ENCODE assay signal across 8 mouse cellular contexts in the genomic region with DNA sequence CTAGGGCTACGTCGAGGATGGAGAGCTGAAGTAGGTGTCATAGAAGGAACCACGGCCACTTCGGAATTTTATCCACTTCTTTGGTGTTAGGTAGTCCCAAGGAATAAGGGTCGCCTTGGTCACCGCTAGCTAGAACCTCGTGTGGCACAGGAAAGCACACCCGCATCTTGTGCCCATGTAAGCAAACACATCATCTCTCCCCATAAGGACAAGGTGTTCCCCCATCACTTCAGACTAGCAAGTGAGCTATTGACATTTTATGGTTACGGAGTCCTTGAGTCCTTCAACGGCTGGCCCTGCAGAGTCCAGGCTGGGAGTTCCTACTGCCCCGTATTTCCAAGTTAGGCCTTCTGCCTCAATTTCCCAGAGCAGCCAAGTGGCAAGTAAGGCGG. TPM values are rescaled to one million over a fixed set of nuclear protein-coding genes. Genes with fewer than 3 reads are reported as not detected.
DNase-seq lines count a peak whose midpoint lies in the region; ATAC-seq and TF ChIP-seq lines count a peak whose summit lies in the region.
"Had no signal": no experiment of that assay in that cellular context is flagged by ENCODE, and none has a peak within 500 bp of the region (broad histone marks: within the 10 kb centered on the region; RNA-seq: fewer than 3 reads in every experiment).

No protein-coding gene starts in this region.

- no peak for TF ChIP-seq POLR2A in limb, embryonic 14.5 days (IDR thresholded peaks at IDR 0.05; ENCODE audit: borderline replicate concordance, extremely low read depth, insufficient read depth, insufficient read length)

- peak; percentile 24; the same call in 1 of the 2 replicates for ATAC-seq in lung, postnatal 0 days
- no peak for ATAC-seq in limb, embryonic 14.5 days (ENCODE audit: low FRiP score, low read depth)
- no peak for ATAC-seq in stomach, embryonic 15.5 days (ENCODE audit: insufficient read depth, low FRiP score, low read depth)
- ATAC-seq in cerebellum, adult (ENCODE audit: insufficient number of reproducible peaks, low FRiP score, low TSS enrichment) = no peak

- H3K4me2 ChIP-seq in lung, postnatal 0 days (replicated peaks; ENCODE audit: low read depth, low read length) = peak overlapping the region; percentile 68
- H3K4me2 ChIP-seq in limb, embryonic 14.5 days (replicated peaks; ENCODE audit: low read depth, low read length, severe bottlenecking) = peak overlapping the region; percentile 82
- H3K4me2 ChIP-seq in stomach, embryonic 15.5 days = peak overlapping the region; percentile 87

- no peaks in the 10 kb centered on the region for H3K9me3 ChIP-seq in lung, postnatal 0 days (ENCODE audit: low read length)
- H3K9me3 ChIP-seq in forebrain, embryonic 10.5 days = no peaks in the 10 kb centered on the region
- H3K9me3 ChIP-seq in limb, embryonic 14.5 days (ENCODE audit: control insufficient read depth, low read length) = no peaks in the 10 kb centered on the region
- H3K9me3 ChIP-seq in stomach, embryonic 15.5 days = no peaks in the 10 kb centered on the region

- peaks cover 4% of the 10 kb centered on the region; the same call in 1 of the 2 replicates for H3K36me3 ChIP-seq in lung, postnatal 0 days (ENCODE audit: insufficient read depth, low read length)
- H3K36me3 ChIP-seq in forebrain, embryonic 10.5 days (replicated peaks) = no peaks in the 10 kb centered on the region
- 0 out of 2 replicates have a peak, but pooled peaks cover 8% of the 10 kb centered on the region for H3K36me3 ChIP-seq in limb, embryonic 14.5 days (ENCODE audit: control insufficient read depth, insufficient read depth, low read length)
- H3K36me3 ChIP-seq in stomach, embryonic 15.5 days = no peaks in the 10 kb centered on the region

- peak; percentile 63 for DNase-seq in lung, postnatal 0 days (ENCODE audit: low spot score)
- DNase-seq in lung, postnatal 36 days = no peak
- DNase-seq in forebrain, embryonic 10.5 days (ENCODE audit: extremely low spot score, low spot score) = no peak
- no peak for DNase-seq in limb, embryonic 14.5 days (ENCODE audit: low spot score)
- no peak for DNase-seq in gastrocnemius, postnatal 25 days

- H3K4me1 ChIP-seq in lung, postnatal 0 days (ENCODE audit: insufficient read depth, low read depth, low read length) = peaks cover 20% of the 10 kb centered on the region
- H3K4me1 ChIP-seq in forebrain, embryonic 10.5 days = peaks cover 34% of the 10 kb centered on the region
- H3K4me1 ChIP-seq in limb, embryonic 14.5 days (ENCODE audit: control insufficient read depth, insufficient read depth, low read length) = peaks cover 10% of the 10 kb centered on the region; the same call in 1 of the 2 replicates
- H3K4me1 ChIP-seq in stomach, embryonic 15.5 days = peaks cover 17% of the 10 kb centered on the region; the same call in 1 of the 2 replicates

- TF ChIP-seq CTCF in lung, postnatal 0 days (IDR thresholded peaks at IDR 0.05) = no peak

- H3K27me3 ChIP-seq in lung, postnatal 0 days (replicated peaks; ENCODE audit: insufficient read depth, low read length) = no peaks in the 10 kb centered on the region
- peaks cover 68% of the 10 kb centered on the region for H3K27me3 ChIP-seq in forebrain, embryonic 10.5 days (ENCODE audit: poor library complexity, severe bottlenecking)
- H3K27me3 ChIP-seq in limb, embryonic 14.5 days (ENCODE audit: control insufficient read depth, insufficient read depth, low read length) = no peaks in the 10 kb centered on the region
- no peaks in the 10 kb centered on the region for H3K27me3 ChIP-seq in stomach, embryonic 15.5 days (replicated peaks)

- H3K9ac ChIP-seq in lung, postnatal 0 days (replicated peaks; ENCODE audit: low read depth) = 0 out of 2 replicates have a peak overlapping the region, but pooled peaks have one; percentile 92
- H3K9ac ChIP-seq in limb, embryonic 14.5 days (ENCODE audit: low read depth, low read length, severe bottlenecking) = no peak overlapping the region
- H3K9ac ChIP-seq in stomach, embryonic 15.5 days = no peak overlapping the region

- whole genome bisulfite sequencing in lung, postnatal 0 days = 46% methylated on average over 12 of the region's 12 CpGs
- 58% methylated on average over 12 of the region's 12 CpGs for WGBS in forebrain, embryonic 10.5 days
- WGBS in limb, embryonic 14.5 days = 55% methylated on average over 12 of the region's 12 CpGs
- 59% methylated on average over 12 of the region's 12 CpGs for WGBS in stomach, embryonic 15.5 days

- peak; percentile 59; the same call in 1 of the 2 replicates for TF ChIP-seq EP300 in lung, postnatal 0 days (IDR thresholded peaks at IDR 0.05)

- H3K4me3 ChIP-seq in lung, postnatal 0 days (ENCODE audit: low read depth, low read length) = peak overlapping the region; percentile 82; the same call in 1 of the 2 replicates
- H3K4me3 ChIP-seq in forebrain, embryonic 10.5 days = peak overlapping the region; percentile 67
- H3K4me3 ChIP-seq in limb, embryonic 14.5 days (replicated peaks; ENCODE audit: low read length) = peak overlapping the region; percentile 77
- H3K4me3 ChIP-seq in stomach, embryonic 15.5 days (replicated peaks) = peak overlapping the region; percentile 92

- peak overlapping the region; percentile 98 for H3K27ac ChIP-seq in lung, postnatal 0 days (ENCODE audit: low read length)
- H3K27ac ChIP-seq in forebrain, embryonic 10.5 days = peak overlapping the region; percentile 79; the same call in 1 of the 2 replicates
- H3K27ac ChIP-seq in limb, embryonic 14.5 days (replicated peaks; ENCODE audit: low read depth, low read length) = no peak overlapping the region
- peak overlapping the region; percentile 40; the same call in 1 of the 2 replicates for H3K27ac ChIP-seq in stomach, embryonic 15.5 days

RNA-seq across cellular contexts. Expression of a gene that starts 0.6 kb away (rescaled TPM):
- 52.5 and 64.9 TPM in 2 replicates for polyA plus RNA-seq in lung, postnatal 0 days (2015; fragmentation: Nextera tagmentation; extraction: Ambion mirVana)
- polyA plus RNA-seq in forebrain, embryonic 10.5 days (2016; fragmentation: Nextera tagmentation; extraction: Ambion mirVana) = 3.7 and 4.9 TPM in 2 replicates
- 13.8 and 16.8 TPM in 2 replicates for polyA plus RNA-seq in limb, embryonic 14.5 days (2012; rRNA removed)
- polyA plus RNA-seq in limb, embryonic 14.5 days (2014; fragmentation: Nextera tagmentation; extraction: Ambion mirVana) = 10.7 and 11.8 TPM in 2 replicates
- 27.6 and 27.9 TPM in 2 replicates for polyA plus RNA-seq in stomach, embryonic 15.5 days (2015; fragmentation: Nextera tagmentation; extraction: Ambion mirVana)
- total RNA-seq in gastrocnemius, postnatal 25 days (2021) = 1 to 10 TPM; 5.1 to 9.1 TPM

RNA-seq across cellular contexts. Expression of a gene that starts 3.8 kb away (rescaled TPM):
- polyA plus RNA-seq in lung, postnatal 0 days (2015; fragmentation: Nextera tagmentation; extraction: Ambion mirVana) = 0.46 and 0.61 TPM in 2 replicates
- not detected in 2 replicates for polyA plus RNA-seq in forebrain, embryonic 10.5 days (2016; fragmentation: Nextera tagmentation; extraction: Ambion mirVana)
- polyA plus RNA-seq in limb, embryonic 14.5 days (2012; rRNA removed) = 0.11 and 0.33 TPM in 2 replicates
- polyA plus RNA-seq in limb, embryonic 14.5 days (2014; fragmentation: Nextera tagmentation; extraction: Ambion mirVana) = 0.28 and 0.30 TPM in 2 replicates
- 0.19 and 0.24 TPM in 2 replicates for polyA plus RNA-seq in stomach, embryonic 15.5 days (2015; fragmentation: Nextera tagmentation; extraction: Ambion mirVana)
- total RNA-seq in gastrocnemius, postnatal 25 days (2021) = not detected

RNA-seq across cellular contexts. Expression of a gene that starts 48.6 kb away (rescaled TPM):
- not detected in 2 replicates for polyA plus RNA-seq in lung, postnatal 0 days (2015; fragmentation: Nextera tagmentation; extraction: Ambion mirVana)
- 0.11 TPM in 1 of 2 replicates, not detected in the other for polyA plus RNA-seq in forebrain, embryonic 10.5 days (2016; fragmentation: Nextera tagmentation; extraction: Ambion mirVana)
- polyA plus RNA-seq in limb, embryonic 14.5 days (2012; rRNA removed) = not detected in 2 replicates
- polyA plus RNA-seq in limb, embryonic 14.5 days (2014; fragmentation: Nextera tagmentation; extraction: Ambion mirVana) = not detected in 2 replicates
- polyA plus RNA-seq in stomach, embryonic 15.5 days (2015; fragmentation: Nextera tagmentation; extraction: Ambion mirVana) = not detected in 2 replicates
- not detected for total RNA-seq in gastrocnemius, postnatal 25 days (2021)
- total RNA-seq: granulocyte monocyte progenitor cell, adult 5-6 weeks had no signal
